8 mouse cellular contexts compared by ENCODE assay signal in the genomic region with DNA sequence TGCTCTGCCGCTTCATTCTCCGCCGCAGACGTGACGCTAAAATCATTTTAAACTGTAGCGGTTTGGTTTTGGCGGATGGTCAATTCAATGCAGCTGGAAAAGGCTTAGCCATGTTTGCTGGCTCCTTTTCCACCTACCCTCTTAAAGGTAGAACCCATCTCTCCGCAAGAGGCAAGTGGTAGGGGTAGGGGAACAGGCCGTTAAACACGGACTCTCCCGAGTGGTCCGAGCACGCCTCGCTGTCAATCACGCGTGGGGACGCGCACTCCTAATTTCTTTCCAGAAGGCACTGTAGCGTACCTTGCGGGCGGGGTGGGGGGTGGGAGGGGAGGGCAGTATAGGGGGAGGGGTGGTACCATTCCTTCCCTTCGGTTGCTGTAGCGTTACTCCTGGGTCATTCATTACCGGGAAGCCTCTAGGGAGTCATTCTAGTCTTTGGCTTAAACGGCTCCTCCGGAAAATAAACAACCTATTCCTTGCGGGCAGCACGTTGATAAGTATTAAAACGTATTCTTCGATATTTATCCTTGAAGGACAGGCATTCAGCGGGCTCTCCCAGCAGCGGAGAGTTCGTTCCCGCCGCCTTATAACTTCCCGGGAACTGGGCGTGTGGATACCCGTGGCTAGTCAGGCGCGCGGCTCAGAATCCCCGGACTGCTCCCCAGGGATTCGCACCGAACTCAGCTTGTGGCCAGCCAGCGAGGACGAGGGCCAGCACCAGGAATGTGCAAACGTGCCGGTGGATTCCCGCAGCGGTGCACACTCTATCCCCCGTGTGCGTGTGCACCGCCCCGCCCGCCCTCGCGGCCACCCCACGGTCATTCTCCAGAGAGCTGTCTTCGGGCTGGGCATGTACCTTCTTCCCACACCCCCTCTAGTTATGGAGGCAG. TPM values are rescaled to one million over a fixed set of nuclear protein-coding genes. Genes with fewer than 3 reads are reported as not detected.
DNase-seq lines count a peak whose midpoint lies in the region; ATAC-seq and TF ChIP-seq lines count a peak whose summit lies in the region.

No protein-coding gene starts in this region.

- H3K9ac ChIP-seq in kidney, embryonic 15.5 days = peak overlapping the region; percentile 37; the same call in 1 of the 2 replicates
- H3K9ac ChIP-seq in liver, postnatal 0 days (replicated peaks) = no peak overlapping the region

- H3K27me3 ChIP-seq in kidney, embryonic 15.5 days = peaks cover 62% of the 10 kb centered on the region
- H3K27me3 ChIP-seq in liver, postnatal 0 days (ENCODE audit: insufficient read depth, low read length) = peaks cover 57% of the 10 kb centered on the region

- H3K4me1 ChIP-seq in kidney, embryonic 15.5 days = peaks cover 53% of the 10 kb centered on the region
- H3K4me1 ChIP-seq in liver, postnatal 0 days (ENCODE audit: insufficient read depth) = peaks cover 10% of the 10 kb centered on the region

- no peaks in the 10 kb centered on the region for H3K9me3 ChIP-seq in kidney, embryonic 15.5 days (replicated peaks)
- no peaks in the 10 kb centered on the region for H3K9me3 ChIP-seq in liver, postnatal 0 days (ENCODE audit: low read length)

- 1% methylated on average over 59 of the region's 59 CpGs for WGBS in kidney, embryonic 15.5 days
- WGBS in liver, postnatal 0 days (ENCODE audit: insufficient replicate concordance) = under 1% methylated on average over 59 of the region's 59 CpGs

- ATAC-seq in kidney, embryonic 15.5 days (replicated peaks; ENCODE audit: low FRiP score) = peak; percentile 6; the same call in 1 of the 2 replicates
- ATAC-seq in liver, postnatal 0 days = no peak

- DNase-seq in layer of hippocampus, adult 2 months (ENCODE audit: low spot score in 2 of 2) = peak in 1 of 2 experiments; percentile 21
- DNase-seq in layer of hippocampus, adult 9-11 months = no peak
- DNase-seq in cerebellum, adult 8-10 months = peak; percentile 33
- peak; percentile 52 for DNase-seq in forelimb bud, embryonic 11.5 days (ENCODE audit: low read depth, low spot score)
- peak; percentile 16 for DNase-seq in liver, postnatal 0 days
- DNase-seq in right cerebral cortex, postnatal 4 days = peak; percentile 56
- no peak for DNase-seq in spleen, adult 18-20 months

- no peaks in the 10 kb centered on the region for H3K36me3 ChIP-seq in kidney, embryonic 15.5 days
- no peaks in the 10 kb centered on the region for H3K36me3 ChIP-seq in liver, postnatal 0 days (replicated peaks; ENCODE audit: insufficient read depth, low read length)

- no peak for TF ChIP-seq CTCF in layer of hippocampus, adult 2 months (conservative IDR thresholded peaks at IDR 0.05)
- TF ChIP-seq CTCF in liver, postnatal 0 days (IDR thresholded peaks at IDR 0.05; ENCODE audit: low read depth) = no peak

- H3K4me3 ChIP-seq in layer of hippocampus, adult 2 months = peak overlapping the region; percentile 70
- peak overlapping the region; percentile 56 for H3K4me3 ChIP-seq in kidney, embryonic 15.5 days (replicated peaks)
- peak overlapping the region; percentile 41 for H3K4me3 ChIP-seq in liver, postnatal 0 days (ENCODE audit: low read depth, low read length)

- peak overlapping the region; percentile 79 for H3K27ac ChIP-seq in layer of hippocampus, adult 2 months
- H3K27ac ChIP-seq in kidney, embryonic 15.5 days = no peak overlapping the region
- no peak overlapping the region for H3K27ac ChIP-seq in liver, postnatal 0 days (ENCODE audit: low read depth)

- H3K4me2 ChIP-seq in kidney, embryonic 15.5 days = peak overlapping the region; percentile 99
- H3K4me2 ChIP-seq in liver, postnatal 0 days (ENCODE audit: low read depth, low read length) = peak overlapping the region; percentile 71

- TF ChIP-seq EP300 in liver, postnatal 0 days (IDR thresholded peaks at IDR 0.05; ENCODE audit: low read depth) = no peak

RNA-seq across cellular contexts. Expression of gene Pcdh10, which starts 1.5 kb away (rescaled TPM):
- total RNA-seq in layer of hippocampus, adult 2 months (2021) = 10 to 100 TPM; 91.9 to 92.5 TPM
- polyA plus RNA-seq in kidney, embryonic 15.5 days (2015; fragmentation: Nextera tagmentation; extraction: Ambion mirVana) = 0.34 and 0.35 TPM in 2 replicates
- not detected in 2 replicates for polyA plus RNA-seq in liver, postnatal 0 days (2015; fragmentation: Nextera tagmentation; extraction: Ambion mirVana)

Comparison
In these comparisons a context has a peak if more than half of its experiments do, and no peak if none do; other contexts are left out.
1. DNase-seq: peak in cerebellum, adult 8-10 months (single experiment), forelimb bud, embryonic 11.5 days (single experiment), liver, postnatal 0 days (single experiment) and right cerebral cortex, postnatal 4 days (single experiment); none in layer of hippocampus, adult 9-11 months (single experiment) and spleen, adult 18-20 months (0 of 2).
2. Peak in every context shown above with its lines, with median percentiles within 50 percentile points of each other: H3K4me3 ChIP-seq.